Mouse (Mus musculus) erythroid progenitor cell, adult 5-6 weeks (primary cell): Measurements from ENCODE around the gene Tmem161a. TPM values are rescaled to one million over a fixed set of nuclear protein-coding genes. Genes with fewer than 3 reads are reported as not detected.

ENCODE experiments used
- ATAC-seq: replicated peaks from 2 replicates; pipeline ENCODE4 v1.8.0; 2016; ENCODE audit warnings: moderate number of reproducible peaks, mild to moderate bottlenecking, moderate TSS enrichment, inconsistent platforms; ENCODE audit not compliant: poor library complexity, low FRiP score, severe bottlenecking
- total RNA-seq, 2 experiments: library from RNA; stranded (forward) in 1 of 2; stranded (reverse) in 1 of 2; fragments of 150-400 nt in 1 of 2; fragments of 186-747, 209-891 nt in 1 of 2; gene quantifications; 2 replicates each; pipeline versions ENCODE4 v1.2.3 to v1.2.4; 2015 to 2017; ENCODE audit warnings: low replicate concordance in 2 of 2

Gene Tmem161a
- total RNA-seq, 2 experiments from 2014 or later, result 2.9 to 4.9 TPM

GRCm38 (mm10) chr8:70158069-70158853 lies 13.9 kb upstream of the Tmem161a start:
- peak; percentile 77 for ATAC-seq

GRCm38 (mm10) chr8:70159211-70159610 lies 12.9 kb upstream of the Tmem161a start:
- no peak for ATAC-seq

- ATAC-seq, result no peak
These were observed 12.1 kb upstream of the Tmem161a start for GRCm38 (mm10) chr8:70160015-70160414.

GRCm38 (mm10) chr8:70163316-70163715 lies 8.8 kb upstream of the Tmem161a start:
- ATAC-seq, result no peak

- peak; percentile 65 for ATAC-seq
These were observed 5.5 kb upstream of the Tmem161a start for GRCm38 (mm10) chr8:70166504-70167110.

- no peak for ATAC-seq
These were observed 2.0 kb upstream of the Tmem161a start for GRCm38 (mm10) chr8:70170116-70170515.

- no peak for ATAC-seq
These were observed 1.4 kb upstream of the Tmem161a start for GRCm38 (mm10) chr8:70170748-70171147.

GRCm38 (mm10) chr8:70171240-70171639 lies 916 bp upstream of the Tmem161a start:
- no peak for ATAC-seq

GRCm38 (mm10) chr8:70173320-70173719 lies 1.2 kb downstream of the Tmem161a start:
- 0 out of 2 replicates have a peak, but pooled peaks have one; percentile 28 for ATAC-seq

- no peak for ATAC-seq
These were observed 1.9 kb downstream of the Tmem161a start for GRCm38 (mm10) chr8:70174079-70174478.

GRCm38 (mm10) chr8:70178231-70178630 lies 6.1 kb downstream of the Tmem161a start:
- no peak for ATAC-seq

- ATAC-seq, result no peak
These were observed 6.9 kb downstream of the Tmem161a start for GRCm38 (mm10) chr8:70179082-70179481.

GRCm38 (mm10) chr8:70181212-70181902 lies 9.2 kb downstream of the Tmem161a start:
- peak; percentile 50; the same call in 1 of the 2 replicates for ATAC-seq

GRCm38 (mm10) chr8:70181903-70182252 lies 9.7 kb downstream of the Tmem161a start:
- ATAC-seq, result no peak

GRCm38 (mm10) chr8:70183194-70183593 lies 11.0 kb downstream of the Tmem161a start:
- no peak for ATAC-seq

GRCm38 (mm10) chr8:70188707-70189106 lies 16.6 kb downstream of the Tmem161a start:
- no peak for ATAC-seq

GRCm38 (mm10) chr8:70193238-70193637 lies 21.1 kb downstream of the Tmem161a start:
- no peak for ATAC-seq

GRCm38 (mm10) chr8:70194191-70194590 lies 22.0 kb downstream of the Tmem161a start:
- no peak for ATAC-seq

- ATAC-seq, result no peak
These were observed 23.6 kb downstream of the Tmem161a start for GRCm38 (mm10) chr8:70195762-70196161.

- no peak for ATAC-seq
These were observed 25.4 kb downstream of the Tmem161a start for GRCm38 (mm10) chr8:70197603-70198002.
